Mouse (Mus musculus): Measurements from ENCODE around the gene Galnt11. TPM values are rescaled to one million over a fixed set of nuclear protein-coding genes. Genes with fewer than 3 reads are reported as not detected.

Gene Galnt11
- polyA plus RNA-seq, 1 experiment from 2014 or later, result 38.6 TPM

DNA sequence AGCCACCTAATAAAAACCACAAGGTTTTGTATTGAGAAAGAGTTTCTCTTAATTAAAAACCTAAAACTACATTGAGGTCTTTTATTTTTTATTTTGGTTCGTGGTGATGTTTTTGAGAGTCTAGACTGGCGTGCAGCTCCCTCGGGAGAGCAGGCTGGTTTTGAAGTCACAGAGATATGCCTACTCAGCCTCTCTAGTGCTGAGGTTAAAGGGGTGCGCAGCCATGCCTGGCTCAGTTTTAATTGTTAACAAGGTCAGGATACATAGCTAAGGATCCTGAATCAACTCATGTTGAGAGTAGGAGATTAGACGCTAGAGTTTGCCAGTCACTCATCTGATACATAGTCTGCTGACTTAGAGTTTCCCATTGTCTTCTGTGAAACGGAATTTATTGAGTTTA is 39.7 kb downstream of the Galnt11 start:
- no peak overlapping the region for H3K9ac ChIP-seq
- no peak overlapping the region for H3K4me3 ChIP-seq
- ATAC-seq (ENCODE audit: insufficient number of reproducible peaks, low FRiP score, low TSS enrichment, low read depth), result no peak
- H3K4me1 ChIP-seq, result no peaks in the 10 kb centered on the region
- no peak overlapping the region for H3K4me2 ChIP-seq
- H3K36me3 ChIP-seq, result peaks cover 78% of the 10 kb centered on the region
- WGBS, result 66% methylated on average over 6 of the region's 6 CpGs
- H3K27me3 ChIP-seq, result no peaks in the 10 kb centered on the region
- H3K9me3 ChIP-seq, result no peaks in the 10 kb centered on the region
- H3K27ac ChIP-seq, result no peak overlapping the region

DNA sequence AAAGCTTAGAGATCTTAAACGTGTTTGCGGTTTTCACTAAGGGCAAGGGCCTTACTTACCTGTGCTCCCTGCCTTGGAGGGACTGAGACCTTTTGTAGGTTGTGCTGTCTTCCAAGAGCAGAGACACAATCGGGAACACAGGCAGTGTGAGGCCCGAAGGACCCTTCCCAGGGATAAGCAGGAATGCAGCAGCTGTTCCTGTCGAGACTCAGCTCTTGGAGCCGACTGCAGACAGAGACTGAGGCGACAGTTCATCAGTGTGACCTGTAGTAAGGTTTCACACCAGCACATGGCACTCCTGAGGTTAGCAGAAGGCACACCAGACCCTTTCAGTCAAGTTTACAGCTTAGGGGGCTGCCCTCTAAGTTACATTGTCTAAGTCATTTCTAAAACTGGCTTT is 40.6 kb downstream of the Galnt11 start:
- WGBS, result 80% methylated on average over 7 of the region's 7 CpGs
- H3K9ac ChIP-seq, result no peak overlapping the region
- no peaks in the 10 kb centered on the region for H3K27me3 ChIP-seq
- ATAC-seq (ENCODE audit: insufficient number of reproducible peaks, low FRiP score, low TSS enrichment, low read depth), result no peak
- no peak overlapping the region for H3K4me2 ChIP-seq
- H3K27ac ChIP-seq, result no peak overlapping the region
- H3K4me3 ChIP-seq, result no peak overlapping the region
- H3K9me3 ChIP-seq, result no peaks in the 10 kb centered on the region
- H3K36me3 ChIP-seq, result peaks cover 79% of the 10 kb centered on the region
- H3K4me1 ChIP-seq, result no peaks in the 10 kb centered on the region

DNA sequence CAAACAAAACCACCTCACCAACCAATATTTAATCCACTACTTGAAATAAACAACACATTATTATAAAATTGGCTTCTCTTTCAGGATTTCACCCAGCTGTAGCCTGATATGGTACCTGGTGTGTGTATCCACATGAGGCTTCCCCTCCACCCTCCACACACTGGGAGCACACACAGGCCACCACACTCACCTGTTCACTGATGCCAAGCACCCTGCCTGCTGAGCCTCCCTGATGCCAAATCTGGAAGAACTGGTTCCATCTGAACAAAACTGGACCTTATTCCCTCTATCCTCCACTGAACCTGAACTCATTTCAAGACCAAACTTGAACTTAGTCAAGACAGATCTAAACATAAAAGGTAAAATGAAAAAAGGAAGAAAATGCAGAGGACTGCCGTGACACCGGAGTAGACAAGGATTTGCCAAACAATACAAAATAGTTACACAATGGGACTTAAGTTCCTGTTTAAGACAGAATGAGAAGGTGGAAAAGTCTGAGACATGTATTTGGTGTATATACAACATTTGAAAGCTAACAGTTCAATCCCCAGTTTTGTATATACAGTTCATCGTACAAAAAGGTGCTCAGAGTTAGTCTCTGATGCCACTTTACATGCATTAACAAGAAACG is 46.7 kb downstream of the Galnt11 start:
- 93% methylated on average over 4 of the region's 4 CpGs for WGBS
- H3K27ac ChIP-seq, result no peak overlapping the region
- H3K36me3 ChIP-seq, result peaks cover 65% of the 10 kb centered on the region
- H3K4me1 ChIP-seq, result no peaks in the 10 kb centered on the region
- no peaks in the 10 kb centered on the region for H3K27me3 ChIP-seq
- ATAC-seq (ENCODE audit: insufficient number of reproducible peaks, low FRiP score, low TSS enrichment, low read depth), result no peak
- no peak overlapping the region for H3K9ac ChIP-seq
- no peak overlapping the region for H3K4me2 ChIP-seq
- H3K9me3 ChIP-seq, result no peaks in the 10 kb centered on the region
- H3K4me3 ChIP-seq, result no peak overlapping the region

DNA sequence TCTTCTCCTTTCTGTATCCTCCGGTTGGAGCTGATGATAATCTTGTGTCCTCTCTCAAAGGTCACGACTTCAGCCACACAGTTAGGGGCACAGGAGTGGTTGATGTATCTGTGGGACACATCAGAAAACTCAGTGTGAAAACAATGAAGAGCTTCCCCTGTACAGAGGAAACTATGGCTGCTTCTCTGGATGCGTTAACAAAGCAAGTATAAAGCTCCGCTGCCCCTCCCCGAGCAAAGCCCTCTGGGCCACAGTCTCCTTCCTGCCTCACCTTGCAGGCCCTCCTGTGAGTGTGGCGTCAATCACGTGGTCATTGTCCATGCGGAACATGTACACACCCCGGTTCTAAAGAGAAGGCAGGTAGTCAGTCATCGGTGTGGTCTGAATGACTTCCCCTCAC is 53.9 kb downstream of the Galnt11 start:
- H3K4me1 ChIP-seq, result no peaks in the 10 kb centered on the region
- H3K4me3 ChIP-seq, result no peak overlapping the region
- ATAC-seq (ENCODE audit: insufficient number of reproducible peaks, low FRiP score, low TSS enrichment, low read depth), result no peak
- no peaks in the 10 kb centered on the region for H3K27me3 ChIP-seq
- no peak overlapping the region for H3K27ac ChIP-seq
- peaks cover 78% of the 10 kb centered on the region for H3K36me3 ChIP-seq
- no peak overlapping the region for H3K4me2 ChIP-seq
- no peak overlapping the region for H3K9ac ChIP-seq
- WGBS, result 89% methylated on average over 10 of the region's 10 CpGs
- H3K9me3 ChIP-seq, result no peaks in the 10 kb centered on the region

DNA sequence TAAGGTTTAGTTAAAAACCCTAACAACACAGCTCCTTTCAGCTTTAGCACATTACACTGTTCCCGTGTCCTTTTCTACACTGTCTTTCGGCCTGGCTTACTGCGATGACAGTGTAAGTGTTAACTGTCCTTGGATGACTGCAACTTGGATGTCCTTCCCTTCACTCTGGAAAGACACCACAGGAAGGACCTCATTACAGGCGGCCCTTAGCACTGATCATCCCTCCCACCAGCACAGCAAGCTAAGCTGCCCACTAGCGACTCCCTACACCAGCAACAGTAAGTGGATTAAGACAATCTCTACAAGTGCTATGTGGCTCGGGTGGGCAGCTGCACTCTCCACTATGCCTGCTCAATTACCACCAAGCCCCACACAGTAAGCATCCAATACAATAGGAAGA is 54.7 kb downstream of the Galnt11 start:
- 81% methylated on average over 6 of the region's 6 CpGs for WGBS
- Histone ChIP-seq H3K9me3 (no peaks in the 10 kb centered on the region), H3K27me3 (no peaks in the 10 kb centered on the region), H3K4me3 (no peak overlapping the region), H3K36me3 (peaks cover 78% of the 10 kb centered on the region), H3K4me2 (no peak overlapping the region), H3K4me1 (no peaks in the 10 kb centered on the region), H3K9ac (no peak overlapping the region), H3K27ac (no peak overlapping the region)
- no peak for ATAC-seq (ENCODE audit: insufficient number of reproducible peaks, low FRiP score, low TSS enrichment, low read depth)

DNA sequence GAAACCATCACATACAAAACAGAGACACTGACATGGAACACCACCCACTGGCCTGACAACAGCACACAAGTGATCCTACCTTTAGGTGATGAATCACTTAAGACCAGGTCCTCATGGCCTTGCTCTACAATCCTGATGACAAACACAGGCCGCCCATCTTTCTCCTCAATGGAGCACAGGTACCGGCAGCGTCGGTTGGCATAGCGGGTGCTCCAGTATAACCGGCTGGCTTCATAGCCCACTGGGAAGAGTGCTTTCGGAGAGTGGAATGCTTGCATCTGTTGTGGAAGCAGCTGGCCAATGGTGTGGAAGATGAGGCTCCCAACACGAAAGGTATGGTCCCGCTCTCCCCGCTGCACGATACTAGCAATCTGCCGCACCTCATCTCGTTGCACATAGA is 62.3 kb downstream of the Galnt11 start:
- Histone ChIP-seq H3K9ac (no peak overlapping the region), H3K4me1 (no peaks in the 10 kb centered on the region), H3K4me3 (no peak overlapping the region), H3K27me3 (no peaks in the 10 kb centered on the region), H3K9me3 (no peaks in the 10 kb centered on the region), H3K4me2 (no peak overlapping the region), H3K36me3 (peaks cover 80% of the 10 kb centered on the region), H3K27ac (no peak overlapping the region)
- WGBS, result 95% methylated on average over 13 of the region's 13 CpGs
- ATAC-seq (ENCODE audit: insufficient number of reproducible peaks, low FRiP score, low TSS enrichment, low read depth), result no peak

DNA sequence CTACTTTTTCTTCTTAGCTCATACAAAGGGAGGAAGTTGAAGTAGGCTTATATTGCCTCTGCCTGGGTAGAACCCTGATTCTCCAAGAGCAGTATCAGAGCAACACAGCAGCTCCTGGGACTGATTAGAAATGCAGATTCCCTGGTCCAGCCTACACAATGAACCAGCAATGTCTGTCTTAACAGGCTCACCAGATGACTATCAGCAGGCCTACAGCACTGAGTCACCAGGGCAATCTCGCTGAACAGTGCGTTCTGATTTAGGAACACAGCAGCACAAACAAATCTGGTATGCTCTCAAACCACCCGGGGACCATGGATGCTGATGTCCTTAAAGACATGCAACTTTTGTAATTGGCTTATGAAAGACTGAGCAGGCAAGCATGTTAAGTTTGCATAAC is 75.1 kb downstream of the Galnt11 start:
- Histone ChIP-seq H3K36me3 (peaks cover 41% of the 10 kb centered on the region), H3K9me3 (no peaks in the 10 kb centered on the region), H3K27ac (no peak overlapping the region), H3K9ac (no peak overlapping the region), H3K4me1 (no peaks in the 10 kb centered on the region), H3K4me2 (no peak overlapping the region), H3K27me3 (no peaks in the 10 kb centered on the region), H3K4me3 (no peak overlapping the region)
- no peak for ATAC-seq (ENCODE audit: insufficient number of reproducible peaks, low FRiP score, low TSS enrichment, low read depth)
- 75% methylated on average over 3 of the region's 3 CpGs for WGBS

DNA sequence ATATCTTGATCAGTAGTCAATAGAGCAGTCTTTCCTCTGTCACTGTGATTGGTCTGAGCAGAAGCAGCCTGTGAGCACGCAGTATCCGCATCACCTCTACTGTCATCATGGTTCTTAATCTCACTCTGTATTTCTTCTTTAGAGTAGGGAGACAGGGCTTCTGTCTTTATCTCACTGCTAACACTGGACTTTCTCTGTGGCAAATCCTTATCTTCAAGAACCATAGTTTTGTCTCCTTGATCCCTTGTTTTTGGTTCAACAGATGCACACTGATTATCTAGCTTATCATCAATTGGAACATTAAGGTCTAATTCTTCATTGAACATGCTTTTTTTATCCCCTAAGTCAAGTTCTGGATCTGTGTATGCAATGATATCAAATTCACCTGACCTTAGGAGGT is 88.5 kb downstream of the Galnt11 start:
- 98% methylated on average over 2 of the region's 2 CpGs for WGBS
- peaks cover 52% of the 10 kb centered on the region for H3K36me3 ChIP-seq
- no peak overlapping the region for H3K9ac ChIP-seq
- H3K4me3 ChIP-seq, result no peak overlapping the region
- H3K4me2 ChIP-seq, result no peak overlapping the region
- H3K27me3 ChIP-seq, result no peaks in the 10 kb centered on the region
- ATAC-seq (ENCODE audit: insufficient number of reproducible peaks, low FRiP score, low TSS enrichment, low read depth), result no peak
- no peaks in the 10 kb centered on the region for H3K4me1 ChIP-seq
- H3K9me3 ChIP-seq, result no peaks in the 10 kb centered on the region
- no peak overlapping the region for H3K27ac ChIP-seq

DNA sequence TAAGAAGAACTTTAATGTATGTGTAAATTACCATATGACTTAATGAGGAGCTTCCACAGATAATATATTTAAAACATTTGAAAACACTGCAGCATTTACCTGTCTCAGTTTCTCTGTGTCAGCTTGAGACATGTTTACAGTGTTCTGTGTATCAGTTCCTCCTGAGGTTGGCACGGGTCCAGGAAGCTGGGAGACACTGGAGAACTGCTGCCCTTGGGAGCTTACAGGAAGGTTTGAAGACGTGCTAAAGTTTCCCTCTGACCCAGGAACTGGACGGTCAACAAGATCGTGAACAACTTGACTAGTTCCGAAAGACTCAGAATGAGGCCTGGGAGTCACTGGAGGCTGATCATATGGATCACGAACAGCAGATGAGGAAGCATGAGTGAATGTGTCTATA is 92.2 kb downstream of the Galnt11 start:
- H3K4me1 ChIP-seq, result no peaks in the 10 kb centered on the region
- no peak overlapping the region for H3K4me3 ChIP-seq
- no peak overlapping the region for H3K27ac ChIP-seq
- no peaks in the 10 kb centered on the region for H3K27me3 ChIP-seq
- ATAC-seq (ENCODE audit: insufficient number of reproducible peaks, low FRiP score, low TSS enrichment, low read depth), result no peak
- H3K9ac ChIP-seq, result no peak overlapping the region
- 81% methylated on average over 6 of the region's 6 CpGs for WGBS
- no peak overlapping the region for H3K4me2 ChIP-seq
- peaks cover 67% of the 10 kb centered on the region for H3K36me3 ChIP-seq
- H3K9me3 ChIP-seq, result no peaks in the 10 kb centered on the region

Other genes starting within 250 kb of the Galnt11 start
- gene Prkag2, start 121.3 kb upstream of the Galnt11 start, polyA plus RNA-seq (2015; fragmentation: Nextera tagmentation; extraction: Ambion mirVana), result 20.1 and 21.7 TPM in 2 replicates
- not detected in 2 replicates for gene Galntl5, start 40.4 kb upstream of the Galnt11 start, polyA plus RNA-seq (2015; fragmentation: Nextera tagmentation; extraction: Ambion mirVana)
- not detected in 2 replicates for gene E130116L18Rik, start 1.2 kb downstream of the Galnt11 start, polyA plus RNA-seq (2015; fragmentation: Nextera tagmentation; extraction: Ambion mirVana)